Mouse (Mus musculus) testis, adult 2 months (tissue): Measurements from ENCODE around the gene Ttpal.

Source experiments
- CTCF ChIP-seq: fragments of 200-500 bp; IDR thresholded peaks from 2 replicates; pipeline ENCODE4 v1.5.1; 2012; ENCODE audit warnings: low read depth, mild to moderate bottlenecking, inconsistent platforms, low read length, moderate library complexity; ENCODE audit not compliant: control insufficient read depth, insufficient read depth, insufficient replicate concordance
- POLR2A ChIP-seq: fragments of 200-500 bp; IDR thresholded peaks from 2 replicates; pipeline ENCODE4 v1.6.1; 2012; ENCODE audit warnings: low read depth, mild to moderate bottlenecking, inconsistent platforms, low read length, moderate library complexity; ENCODE audit not compliant: control insufficient read depth

DNA sequence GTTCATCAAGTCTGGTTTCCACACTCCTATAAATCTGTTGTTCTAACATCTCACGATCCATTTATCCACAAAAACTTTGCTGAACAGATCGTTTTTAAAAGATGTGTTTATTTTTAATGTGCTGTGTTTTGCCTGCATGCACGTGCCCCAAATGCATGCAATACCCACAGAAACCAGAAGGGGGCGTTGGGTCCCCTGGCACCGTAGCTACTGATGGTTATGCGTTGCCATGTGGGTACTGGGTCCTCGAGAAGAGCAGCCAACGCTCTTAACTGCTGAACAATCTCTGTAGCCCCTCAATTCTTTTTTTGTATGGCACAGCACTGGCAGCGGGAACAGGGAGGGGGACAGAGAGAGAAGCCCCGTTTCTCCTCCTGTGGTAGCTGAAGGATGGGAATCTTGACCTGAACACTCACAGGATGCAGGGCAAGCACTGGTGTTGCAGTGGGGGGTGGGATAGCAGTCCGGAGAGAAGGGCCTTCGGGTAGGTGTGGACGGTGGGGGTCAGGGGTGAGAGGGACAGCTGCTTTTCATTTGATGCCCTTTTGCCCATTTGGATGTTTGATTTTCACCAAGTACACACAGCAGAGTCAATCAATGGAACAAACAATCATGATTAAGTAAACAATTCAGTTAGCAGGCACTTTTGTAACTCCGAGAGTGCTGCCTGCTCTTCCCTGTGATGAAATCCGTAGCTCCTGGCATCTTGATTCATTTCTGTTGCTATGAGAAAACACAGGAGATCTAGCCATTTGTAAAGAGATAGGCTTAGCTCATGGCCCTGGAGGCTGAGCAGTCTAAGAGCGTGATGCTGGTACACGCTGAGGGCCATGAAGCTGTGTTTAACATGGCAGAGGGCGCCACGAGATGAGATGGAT is 15.5 kb upstream of the Ttpal start:
- TF ChIP-seq CTCF (peak; percentile 95), POLR2A (peak; percentile 70)
